Mouse (Mus musculus) left cerebral cortex, adult 2 months (tissue): ENCODE measurements at regions not wholly inside any gene's neighbourhood (a gene's known extent, or its start where the extent isn't known, plus 50 kb on each side); places are given as distances from the start of the nearest gene placed in this dataset.

Experiments used
- DNase-seq, 2 experiments: peaks; one replicate each; pipeline ENCODE4 v3.0.0; 2021 to 2022; ENCODE audit warnings: low spot score in 2 of 2, mixed read lengths in 1 of 2; ENCODE audit errors: extremely low spot score in 1 of 2
- H3K27ac ChIP-seq: fragments of 200-600 bp; 2 replicates; pipeline ENCODE4 v1.8.1; 2022
- H3K4me3 ChIP-seq: fragments of 200-600 bp; 2 replicates; pipeline ENCODE4 v1.8.1; 2022
- CTCF ChIP-seq: fragments of 200-600 bp; IDR thresholded peaks from 2 replicates; pipeline ENCODE4 v1.8.1; 2022; ENCODE audit warnings: antibody characterized with exemption, mild to moderate bottlenecking, moderate library complexity
- intact Hi-C: fragments of 180-260 bp; cut with DNase I; formaldehyde crosslinking; loops from one replicate; pipeline ENCODE4 v1.15.1; 2025

DNA sequence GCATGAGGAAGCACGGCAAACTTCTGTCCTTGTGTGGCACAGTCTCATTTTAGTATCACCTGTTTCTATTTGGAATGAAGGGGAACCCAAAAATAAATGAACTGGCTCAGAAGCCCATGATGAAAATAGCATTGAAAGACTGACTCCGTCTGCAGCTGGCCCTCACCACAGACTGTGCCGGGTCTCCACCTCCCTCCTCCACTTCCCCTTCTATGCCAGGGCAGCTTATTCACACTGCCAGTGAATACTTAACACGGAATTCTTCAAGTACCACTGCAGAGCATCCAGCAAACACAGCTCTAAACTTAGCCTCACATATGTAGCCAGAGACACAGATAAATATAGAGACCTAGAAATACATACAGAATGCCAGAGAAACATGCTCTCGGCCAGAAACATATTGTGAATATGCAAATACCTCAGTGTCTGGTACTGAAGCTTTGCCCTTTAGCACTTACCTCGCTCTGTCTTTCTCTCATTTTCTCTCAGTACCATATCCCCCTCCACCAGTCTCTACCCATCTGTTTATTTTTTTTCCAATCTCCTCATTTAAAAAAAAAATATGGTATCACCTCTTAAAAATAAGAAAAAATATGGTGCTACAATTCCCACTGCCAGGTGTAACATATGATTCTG lies 311.8 kb downstream of the Olfr1505 start:
- no peak for TF ChIP-seq CTCF
- Histone ChIP-seq H3K27ac (peak overlapping the region; percentile 36; the same call in 1 of the 2 replicates), H3K4me3 (no peak overlapping the region)
- intact Hi-C loops: loop anchor here (10.0 kb wide), 1 partner anchor 180 kb away; no protein-coding TSS in a partner anchor
- DNase-seq: peak in 1 of 2 experiments; percentile 29

DNA sequence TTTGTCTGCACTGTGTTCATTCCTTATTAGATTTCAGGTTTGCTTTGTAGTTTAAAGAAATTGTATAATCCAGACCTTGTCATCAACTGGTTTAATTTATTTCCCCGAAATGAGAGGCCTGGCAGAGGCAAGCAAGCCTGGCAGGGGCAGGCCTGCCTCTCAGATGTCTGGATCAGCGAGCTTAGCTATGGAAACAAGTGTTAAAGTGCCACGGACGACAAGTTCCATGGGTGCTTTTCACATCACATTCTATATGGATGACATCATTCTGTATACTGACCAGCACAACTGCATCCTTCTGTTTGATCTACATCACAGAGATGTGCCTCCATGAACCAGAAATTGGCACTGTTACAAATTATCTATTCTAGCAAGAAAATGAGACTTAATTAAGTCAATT lies 312.5 kb downstream of the Olfr1505 start:
- intact Hi-C loops: loop anchor here (10.0 kb wide), 1 partner anchor 179 kb away; no protein-coding TSS in a partner anchor
- no peak for TF ChIP-seq CTCF
- H3K4me3 ChIP-seq: no peak overlapping the region
- H3K27ac ChIP-seq: peak overlapping the region; percentile 36
- no peak for DNase-seq

DNA sequence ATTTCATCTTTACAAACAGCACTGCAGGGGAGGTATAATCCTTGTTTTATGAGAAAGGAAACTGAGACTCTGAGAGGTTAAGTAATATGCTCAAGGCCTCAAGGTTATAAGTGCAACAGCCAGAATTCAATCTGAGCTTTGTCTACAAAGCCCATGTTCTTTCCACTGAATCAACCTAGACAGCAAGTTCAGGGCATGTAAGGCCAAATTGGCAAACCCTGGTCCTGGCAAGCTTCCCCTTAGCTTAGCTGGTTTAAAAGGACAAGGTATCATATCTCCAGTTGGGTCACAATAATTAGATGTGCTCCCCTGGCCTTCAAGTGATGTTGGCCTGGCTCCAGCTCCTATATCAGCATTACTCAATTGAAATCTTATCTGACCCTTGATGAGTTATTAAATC lies 313.2 kb downstream of the Olfr1505 start:
- intact Hi-C loops: loop anchor here (10.0 kb wide), 1 partner anchor 178 kb away; no protein-coding TSS in a partner anchor
- DNase-seq: no peak
- TF ChIP-seq CTCF: no peak
- Histone ChIP-seq H3K27ac (no peak overlapping the region), H3K4me3 (no peak overlapping the region)

DNA sequence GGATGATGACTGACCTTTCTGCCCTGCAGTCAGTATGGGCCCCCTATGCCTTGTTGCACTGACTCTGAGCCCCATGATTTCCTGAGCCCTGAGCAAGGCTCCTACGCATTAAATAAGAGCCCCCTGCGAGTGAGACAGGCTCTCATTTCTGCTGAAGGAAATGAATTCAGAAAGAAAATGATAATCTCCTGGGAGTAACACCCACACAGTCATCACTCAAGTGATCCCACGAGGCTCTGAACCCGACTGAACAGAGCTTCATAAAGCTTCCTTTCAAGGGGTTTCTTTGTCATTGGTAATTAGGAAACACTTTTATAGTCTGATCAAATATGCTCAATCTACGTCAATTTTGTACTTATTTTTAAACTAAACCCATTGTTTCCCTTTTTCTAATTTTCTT lies 330.2 kb downstream of the Olfr1505 start:
- TF ChIP-seq CTCF: no peak
- Histone ChIP-seq H3K27ac (no peak overlapping the region), H3K4me3 (no peak overlapping the region)
- DNase-seq: no peak
- intact Hi-C loops: loop anchor here (10.0 kb wide), 1 partner anchor 1561 kb away; no protein-coding TSS in a partner anchor

DNA sequence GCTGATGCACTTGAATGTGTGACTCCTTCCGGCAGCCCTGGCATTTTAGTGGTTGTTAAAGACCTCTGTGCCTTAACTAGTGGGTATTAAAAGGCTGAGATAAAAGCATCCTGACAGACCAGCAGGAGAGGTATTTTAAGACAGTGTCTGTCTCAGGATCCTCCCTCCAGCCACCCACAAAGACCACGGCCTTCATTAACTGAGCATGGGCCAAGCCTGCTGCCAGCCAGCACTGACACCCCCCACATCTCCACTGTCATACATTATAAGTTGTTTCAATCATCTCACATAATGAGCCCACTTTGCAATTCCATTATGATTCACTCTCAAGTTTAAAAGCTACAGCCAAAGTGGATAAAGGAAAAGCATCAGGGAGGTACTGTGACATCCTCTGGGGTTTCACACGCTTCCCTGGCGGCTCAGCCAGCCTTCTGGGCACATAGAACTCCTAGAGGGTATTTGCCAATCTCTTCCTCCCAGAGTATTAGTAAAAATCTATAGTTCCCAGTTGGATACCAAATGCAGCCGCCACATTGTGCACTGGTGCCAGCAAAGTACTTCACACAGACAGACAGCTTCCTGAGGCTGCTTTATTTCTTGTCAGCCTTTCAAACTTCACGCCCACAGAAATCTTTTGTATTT lies 333.8 kb downstream of the Olfr1505 start:
- TF ChIP-seq CTCF: no peak
- Histone ChIP-seq H3K27ac (no peak overlapping the region), H3K4me3 (no peak overlapping the region)
- intact Hi-C loops: loop anchor here (10.0 kb wide), 1 partner anchor 1558 kb away; no protein-coding TSS in a partner anchor
- no peak for DNase-seq

DNA sequence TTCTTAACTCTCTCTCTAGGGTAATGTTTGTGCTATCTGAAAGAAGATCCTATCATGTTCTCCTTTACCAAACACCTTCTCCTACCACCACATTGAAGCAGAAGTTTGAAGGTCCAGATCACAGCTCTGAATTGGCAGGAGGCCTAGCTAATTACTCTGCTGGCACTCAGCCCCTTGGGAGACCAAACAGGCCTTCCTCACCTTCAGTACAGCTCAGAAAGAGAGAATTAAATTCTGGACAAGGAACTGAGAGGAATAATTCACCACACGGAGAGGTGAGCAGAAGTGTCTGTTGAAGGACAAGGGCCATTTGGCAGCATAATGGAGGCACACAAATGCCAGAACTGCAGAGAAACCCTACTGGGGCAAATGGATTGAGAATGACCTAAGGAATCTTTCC lies 334.6 kb downstream of the Olfr1505 start:
- no peak overlapping the region for H3K4me3 ChIP-seq
- H3K27ac ChIP-seq: no peak overlapping the region
- no peak for TF ChIP-seq CTCF
- DNase-seq: no peak
- intact Hi-C loops: loop anchor here (10.0 kb wide), 1 partner anchor 1557 kb away; no protein-coding TSS in a partner anchor

DNA sequence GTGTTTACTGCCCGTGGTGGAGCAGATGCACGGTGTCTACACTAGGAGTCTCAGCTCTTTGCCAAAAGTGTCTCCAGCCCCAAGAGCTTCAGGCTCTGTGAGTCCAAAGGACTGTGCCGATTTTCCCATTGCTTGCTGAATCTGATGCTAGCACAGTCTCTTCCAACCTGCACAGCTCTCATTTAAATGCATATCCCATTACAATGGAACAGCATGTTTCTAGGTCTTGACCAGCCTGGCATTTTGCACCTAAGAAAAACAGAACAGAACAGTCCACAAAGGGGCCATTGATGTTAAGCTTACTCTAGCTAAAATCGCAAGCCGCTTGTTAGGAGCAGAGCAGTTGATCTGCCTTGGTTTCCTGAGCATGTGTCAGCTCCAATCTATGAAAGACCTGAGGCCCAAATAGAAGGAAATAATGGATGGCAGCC lies 339.2 kb downstream of the Tle4 start:
- TF ChIP-seq CTCF: no peak
- intact Hi-C loops: no loop called here
- Histone ChIP-seq H3K27ac (no peak overlapping the region), H3K4me3 (no peak overlapping the region)
- no peak for DNase-seq

DNA sequence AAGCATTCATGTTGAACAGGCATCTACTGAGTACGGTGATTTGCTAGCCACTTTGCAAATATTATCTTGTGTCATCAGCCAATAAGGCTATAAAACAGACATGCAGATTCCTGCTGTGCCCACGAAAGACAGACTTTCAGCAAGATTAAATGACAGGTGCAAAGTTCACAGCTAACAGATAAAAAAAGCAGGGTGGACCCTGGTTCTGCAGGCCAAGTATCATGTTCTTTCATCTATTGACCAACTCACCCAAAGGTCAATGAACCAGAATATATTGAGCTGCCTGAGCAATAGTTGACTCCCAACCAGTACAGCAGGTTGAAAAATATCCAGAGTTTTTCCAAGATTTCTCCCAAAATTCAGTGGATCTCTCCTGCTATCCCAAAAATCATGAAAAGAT lies 338.6 kb downstream of the Tle4 start:
- H3K4me3 ChIP-seq: no peak overlapping the region
- intact Hi-C loops: no loop called here
- no peak overlapping the region for H3K27ac ChIP-seq
- no peak for TF ChIP-seq CTCF
- no peak for DNase-seq

DNA sequence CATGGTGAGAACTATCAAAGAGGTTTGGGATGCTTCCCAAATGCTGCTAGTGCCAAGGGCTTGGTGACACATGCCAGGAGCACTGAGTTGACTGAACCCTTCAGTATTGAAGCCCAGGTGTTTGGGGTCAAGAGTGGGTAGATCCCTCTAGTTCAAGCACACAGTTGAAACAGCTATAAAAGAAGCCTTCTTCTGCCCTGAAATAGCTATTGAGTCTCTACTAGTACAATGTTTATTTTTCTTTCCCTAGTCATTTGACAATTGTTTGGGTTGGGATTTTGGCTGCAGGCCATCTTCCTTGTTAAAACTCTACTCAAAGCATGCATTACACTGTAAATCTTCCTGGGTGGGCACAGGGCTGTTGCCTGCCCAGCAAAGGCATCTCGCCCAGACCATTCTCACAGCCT lies 308.5 kb downstream of the Tle4 start:
- DNase-seq: no peak
- H3K27ac ChIP-seq: no peak overlapping the region
- TF ChIP-seq CTCF: no peak
- intact Hi-C loops: no loop called here
- no peak overlapping the region for H3K4me3 ChIP-seq

DNA sequence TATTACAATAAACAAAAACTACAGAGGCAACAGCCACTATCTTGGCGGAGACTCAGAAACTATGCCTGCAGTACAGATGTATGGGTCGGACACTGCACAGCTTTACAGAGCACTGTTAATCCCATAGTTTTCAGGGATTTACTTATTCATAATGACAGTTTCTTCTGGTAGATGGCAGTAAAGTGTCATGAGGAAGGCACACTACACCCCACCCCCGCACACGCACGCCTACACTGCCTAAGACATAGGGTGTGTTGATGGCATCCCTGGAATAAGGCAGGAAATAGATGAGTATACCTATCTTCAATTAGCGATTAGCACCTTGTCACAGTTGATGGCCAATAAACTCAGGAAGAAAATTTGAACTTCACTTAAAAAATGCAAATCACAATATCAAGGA lies 306.9 kb downstream of the Tle4 start:
- no peak; the same call in 1 of the 2 replicates for TF ChIP-seq CTCF
- intact Hi-C loops: no loop called here
- Histone ChIP-seq H3K27ac (no peak overlapping the region), H3K4me3 (no peak overlapping the region)
- no peak for DNase-seq

DNA sequence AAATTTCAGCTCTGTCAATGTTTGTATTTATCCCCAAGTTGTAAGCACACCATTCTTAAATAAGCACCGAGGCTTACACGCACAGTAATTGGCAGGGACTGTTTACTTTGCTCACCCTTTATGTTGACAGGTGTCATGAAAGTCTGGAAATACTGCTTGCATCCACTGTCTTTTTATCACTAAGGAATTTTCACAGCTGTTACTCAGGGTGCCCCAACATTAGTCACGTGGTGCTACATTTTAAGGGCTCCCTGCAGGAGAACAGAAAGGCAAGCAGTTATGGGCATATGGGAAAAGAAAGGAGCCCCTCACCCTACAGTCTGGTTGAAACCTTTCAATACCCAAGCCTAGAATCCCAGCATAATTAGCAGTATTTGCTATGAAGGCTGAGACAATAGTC lies 304.7 kb downstream of the Tle4 start:
- Histone ChIP-seq H3K27ac (no peak overlapping the region), H3K4me3 (no peak overlapping the region)
- no peak for TF ChIP-seq CTCF
- no peak for DNase-seq
- intact Hi-C loops: no loop called here

DNA sequence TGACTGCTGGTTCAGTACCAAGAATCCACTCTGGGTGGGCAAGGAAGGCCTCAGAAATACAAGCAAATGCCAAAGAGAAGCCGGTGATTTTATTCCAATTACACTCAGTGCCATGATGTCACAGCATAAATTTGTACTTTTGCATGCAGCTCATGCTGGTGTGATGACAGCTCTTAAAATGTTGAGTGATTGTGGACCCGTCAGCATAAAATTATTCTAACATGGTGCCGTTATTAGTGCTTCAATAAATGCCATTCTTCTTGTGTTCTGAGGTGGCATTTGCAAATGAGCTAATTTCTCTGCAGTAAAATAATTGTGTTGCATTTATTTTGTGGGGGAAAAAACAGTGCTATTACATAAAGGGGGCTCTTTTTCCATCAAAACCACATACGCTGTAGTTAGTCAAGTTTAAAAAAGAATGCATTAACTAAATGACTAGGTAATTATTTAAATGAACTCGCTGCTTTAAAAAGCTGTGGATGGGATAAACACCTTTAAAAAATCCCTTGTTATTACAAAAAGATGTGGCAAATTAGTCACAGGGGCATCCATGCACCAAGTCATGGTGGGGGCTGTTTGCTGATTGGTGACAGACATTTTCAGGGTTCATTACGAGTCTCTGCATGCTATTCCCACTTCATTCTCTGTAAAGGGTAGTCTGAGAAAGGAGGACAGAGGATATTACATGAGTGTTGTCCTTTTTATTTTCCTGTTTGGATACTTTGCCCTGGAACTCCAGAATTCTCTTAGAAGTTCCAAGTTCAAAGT lies 296.5 kb downstream of the Tle4 start:
- no peak overlapping the region for H3K4me3 ChIP-seq
- intact Hi-C loops: no loop called here
- no peak for DNase-seq
- no peak for TF ChIP-seq CTCF
- H3K27ac ChIP-seq: no peak overlapping the region
